Mouse (Mus musculus): ENCODE measurements around the gene Ltb4r2. TPM values are rescaled to one million over a fixed set of nuclear protein-coding genes. Genes with fewer than 3 reads are reported as not detected.

Ltb4r2 gene
- total RNA-seq, 1 experiment from 2014 or later = 0.10 TPM

Other genes starting within 250 kb of the Ltb4r2 start
- gene Nrl, start 236.4 kb upstream of the Ltb4r2 start, total RNA-seq (2017) = not detected in 3 replicates
- gene Pck2, start 221.2 kb upstream of the Ltb4r2 start, total RNA-seq (2017) = 17.3 to 21.1 TPM (median 18.2 TPM) in 3 replicates
- 70.5 to 154 TPM (median 91.7 TPM) in 3 replicates for gene Dcaf11, start 201.4 kb upstream of the Ltb4r2 start, total RNA-seq (2017)
- gene A730061H03Rik, start 201.0 kb upstream of the Ltb4r2 start, total RNA-seq (2017) = 1.7 to 11.4 TPM in 2 of 3 replicates, not detected in the other
- gene Fitm1, start 185.8 kb upstream of the Ltb4r2 start, total RNA-seq (2017) = not detected in 3 replicates
- gene Psme1, start 183.3 kb upstream of the Ltb4r2 start, total RNA-seq (2017) = 318 to 422 TPM (median 336 TPM) in 3 replicates
- 10.5 to 13.0 TPM (median 12.1 TPM) in 3 replicates for gene Emc9, start 176.1 kb upstream of the Ltb4r2 start, total RNA-seq (2017)
- gene Psme2, start 170.3 kb upstream of the Ltb4r2 start, total RNA-seq (2017) = 275 to 334 TPM (median 300 TPM) in 3 replicates
- gene Rnf31, start 169.7 kb upstream of the Ltb4r2 start, total RNA-seq (2017) = 25.1 to 38.5 TPM (median 38.4 TPM) in 3 replicates
- gene Irf9, start 157.9 kb upstream of the Ltb4r2 start, total RNA-seq (2017) = 76.6 to 92.0 TPM (median 77.4 TPM) in 3 replicates
- gene Rec8, start 143.4 kb upstream of the Ltb4r2 start, total RNA-seq (2017) = 3.1 to 4.4 TPM (median 3.4 TPM) in 3 replicates
- 3.7 to 13.4 TPM (median 11.8 TPM) in 3 replicates for gene Ipo4, start 125.5 kb upstream of the Ltb4r2 start, total RNA-seq (2017)
- 1.9 to 2.0 TPM in 2 of 3 replicates, not detected in the other for gene Gm49378, start 123.5 kb upstream of the Ltb4r2 start, total RNA-seq (2017)
- gene Tm9sf1, start 117.6 kb upstream of the Ltb4r2 start, total RNA-seq (2017) = 49.4 to 58.5 TPM (median 55.5 TPM) in 3 replicates
- 0.58 TPM in 1 of 3 replicates, not detected in the others for gene Tssk4, start 111.2 kb upstream of the Ltb4r2 start, total RNA-seq (2017)
- gene Mdp1, start 100.9 kb upstream of the Ltb4r2 start, total RNA-seq (2017) = 41.8 to 53.9 TPM (median 42.8 TPM) in 3 replicates
- 24.7 to 33.1 TPM (median 25.6 TPM) in 3 replicates for gene Gmpr2, start 89.5 kb upstream of the Ltb4r2 start, total RNA-seq (2017)
- 224 to 272 TPM (median 230 TPM) in 3 replicates for gene Nedd8, start 89.3 kb upstream of the Ltb4r2 start, total RNA-seq (2017)
- gene Tinf2, start 79.6 kb upstream of the Ltb4r2 start, total RNA-seq (2017) = 42.6 to 96.3 TPM (median 46.5 TPM) in 3 replicates
- 0.49 to 4.7 TPM (median 1.5 TPM) in 3 replicates for gene Tgm1, start 47.5 kb upstream of the Ltb4r2 start, total RNA-seq (2017)
- 19.8 to 29.6 TPM (median 20.8 TPM) in 3 replicates for gene Rabggta, start 39.2 kb upstream of the Ltb4r2 start, total RNA-seq (2017)
- 23.7 to 32.1 TPM (median 30.6 TPM) in 3 replicates for gene Dhrs1, start 15.7 kb upstream of the Ltb4r2 start, total RNA-seq (2017)
- gene Nop9, start 15.7 kb upstream of the Ltb4r2 start, total RNA-seq (2017) = 11.9 to 15.0 TPM (median 13.8 TPM) in 3 replicates
- gene Cideb, start 3.0 kb upstream of the Ltb4r2 start, total RNA-seq (2017) = 1.0 to 1.3 TPM in 2 of 3 replicates, not detected in the other
- gene Ltb4r1, start 4.5 kb downstream of the Ltb4r2 start, total RNA-seq (2017) = 14.5 to 27.0 TPM (median 18.8 TPM) in 3 replicates
- gene Adcy4, start 22.7 kb downstream of the Ltb4r2 start, total RNA-seq (2017) = 2.2 to 4.2 TPM (median 2.5 TPM) in 3 replicates
- gene Ripk3, start 27.4 kb downstream of the Ltb4r2 start, total RNA-seq (2017) = 18.7 to 37.5 TPM (median 30.9 TPM) in 3 replicates
- gene Nfatc4, start 61.7 kb downstream of the Ltb4r2 start, total RNA-seq (2017) = not detected in 3 replicates
- gene Nynrin, start 92.6 kb downstream of the Ltb4r2 start, total RNA-seq (2017) = 0.10 to 0.75 TPM (median 0.49 TPM) in 3 replicates
- 0.38 TPM in 1 of 3 replicates, not detected in the others for gene Cbln3, start 123.0 kb downstream of the Ltb4r2 start, total RNA-seq (2017)
- gene Khnyn, start 123.5 kb downstream of the Ltb4r2 start, total RNA-seq (2017) = 72.1 to 108 TPM (median 80.9 TPM) in 3 replicates
- gene Sdr39u1, start 138.9 kb downstream of the Ltb4r2 start, total RNA-seq (2017) = 3.1 to 12.3 TPM (median 6.2 TPM) in 3 replicates
- gene Cma1, start 183.2 kb downstream of the Ltb4r2 start, total RNA-seq (2017) = 136 to 337 TPM (median 173 TPM) in 3 replicates
- gene Cma2, start 189.6 kb downstream of the Ltb4r2 start, total RNA-seq (2017) = not detected in 3 replicates